Mouse (Mus musculus) liver, embryonic 14.5 days (tissue): ENCODE measurements around the gene Tulp1. TPM values are rescaled to one million over a fixed set of nuclear protein-coding genes. Genes with fewer than 3 reads are reported as not detected.

ENCODE experiments used
- ATAC-seq: fragments of 200-750 bp; cut with Nextera tagmentation; 2 replicates; pipeline ENCODE4 v1.8.0; 2017; ENCODE audit warnings: moderate number of reproducible peaks, mild to moderate bottlenecking, moderate library complexity; ENCODE audit not compliant: insufficient read depth
- DNase-seq, 3 experiments: peaks; one replicate each; pipeline ENCODE4 v3.0.0-alpha.2; 2012 to 2013; ENCODE audit warnings: low read depth in 3 of 3, low spot score in 3 of 3
- H3K27ac ChIP-seq: fragments of 300-500 bp; sonication (generic); 2 replicates; pipeline ENCODE4 v1.5.1; 2014; ENCODE audit warnings: moderate library complexity, mild to moderate bottlenecking, control low read depth, inconsistent platforms
- H3K27me3 ChIP-seq: fragments of 300-500 bp; sonication (generic); 2 replicates; pipeline ENCODE4 v1.6.1; 2014; ENCODE audit warnings: mild to moderate bottlenecking, low read length, moderate library complexity; ENCODE audit not compliant: control insufficient read depth, insufficient read depth
- H3K36me3 ChIP-seq: fragments of 300-500 bp; sonication (generic); replicated peaks from 2 replicates; pipeline ENCODE4 v1.6.1; 2014; ENCODE audit warnings: low read depth; ENCODE audit not compliant: control insufficient read depth, insufficient read depth
- H3K4me1 ChIP-seq, 2 experiments: fragments of 200-500 bp in 1 of 2; fragments of 300-500 bp in 1 of 2; sonication (generic) in 1 of 2; replicated peaks; 2 replicates each; pipeline ENCODE4 v1.6.1; 2012 to 2014; ENCODE audit warnings: antibody characterized with exemption in 1 of 2, inconsistent platforms in 1 of 2, low read length in 1 of 2; ENCODE audit not compliant: control insufficient read depth in 2 of 2, insufficient read depth in 2 of 2
- H3K4me2 ChIP-seq: fragments of 300-500 bp; sonication (generic); 2 replicates; pipeline ENCODE4 v1.6.1; 2014; ENCODE audit warnings: low read depth, mild to moderate bottlenecking, control low read depth, moderate library complexity
- H3K4me3 ChIP-seq, 2 experiments: fragments of 200-500 bp in 1 of 2; fragments of 300-500 bp in 1 of 2; sonication (generic) in 1 of 2; 2 replicates each; pipeline ENCODE4 v1.5.1; 2012 to 2014; ENCODE audit warnings: low read depth in 2 of 2, low read length in 2 of 2, mild to moderate bottlenecking in 2 of 2, control low read depth in 1 of 2, inconsistent platforms in 1 of 2, moderate library complexity in 1 of 2; ENCODE audit not compliant: insufficient read depth in 1 of 2
- H3K9ac ChIP-seq: fragments of 300-500 bp; sonication (generic); replicated peaks from 2 replicates; pipeline ENCODE4 v1.6.1; 2014; ENCODE audit warnings: mild to moderate bottlenecking, control low read depth, moderate library complexity
- H3K9me3 ChIP-seq: fragments of 300-500 bp; sonication (generic); 2 replicates; pipeline ENCODE4 v1.6.1; 2016; ENCODE audit warnings: low read length, mixed read lengths; ENCODE audit not compliant: control insufficient read depth
- CTCF ChIP-seq: IDR thresholded peaks from 2 replicates; pipeline ENCODE4 v1.5.1; 2016; ENCODE audit warnings: antibody characterized with exemption, low read depth, control low read depth
- EP300 ChIP-seq: IDR thresholded peaks from 2 replicates; pipeline ENCODE4 v1.6.1; 2016; ENCODE audit warnings: antibody characterized with exemption, low read depth
- whole genome bisulfite sequencing: fragments of 180-500 bp; shearing (Covaris S2); extraction: QIAGEN DNeasy Blood & Tissue Kit; methylation state at CpG from one replicate; pipeline ENCODE4 v1.1.7; 2014; ENCODE audit not compliant: insufficient replicate concordance; 5-methylcytosine and 5-hydroxymethylcytosine counted together
- polyA plus RNA-seq, 2 experiments: library from polyadenylated mRNA; depleted of rRNA in 1 of 2; stranded (reverse) in 1 of 2; unstranded in 1 of 2; fragments of >200 nt; fragmentation: Nextera tagmentation in 1 of 2; extraction: Ambion mirVana in 1 of 2; gene quantifications; 2 replicates each; pipeline versions ENCODE4 v1.2.1 to v1.2.3; 2012 to 2014

Gene Tulp1
- polyA plus RNA-seq, 2 experiments, result 0.26 to 0.28 TPM

DNA sequence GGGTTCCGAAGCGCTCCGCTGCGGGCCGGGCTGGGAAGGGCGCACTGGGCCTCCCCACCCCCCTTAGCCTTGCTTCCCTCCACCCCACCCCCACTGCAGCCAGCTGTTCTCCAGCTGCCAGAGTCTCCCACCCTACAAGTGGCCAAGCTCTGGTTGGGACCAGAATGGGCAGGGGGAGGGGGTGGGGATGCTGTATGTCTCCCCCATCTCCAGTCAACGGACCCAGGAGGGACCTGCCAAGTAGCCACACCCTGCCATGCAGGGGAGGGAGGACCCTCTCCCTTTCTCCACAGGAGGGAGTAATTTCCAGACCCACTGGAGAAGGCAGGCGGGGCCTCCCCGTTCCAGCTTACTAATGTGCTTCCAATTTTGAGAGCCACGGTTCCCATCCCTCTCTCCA lies 19.1 kb downstream of the Tulp1 start:
- WGBS, result 14% methylated on average over 10 of the region's 10 CpGs
- no peak overlapping the region for H3K4me3 ChIP-seq
- H3K27me3 ChIP-seq, result peaks cover 17% of the 10 kb centered on the region
- H3K9ac ChIP-seq, result no peak overlapping the region
- ATAC-seq, result no peak
- no peaks in the 10 kb centered on the region for H3K9me3 ChIP-seq
- DNase-seq, result no peak
- no peak overlapping the region for H3K4me2 ChIP-seq
- no peak overlapping the region for H3K27ac ChIP-seq
- TF ChIP-seq CTCF (no peak), EP300 (no peak)
- no peaks in the 10 kb centered on the region for H3K36me3 ChIP-seq
- peaks cover under 1 to 3% of the 10 kb centered on the region in 2 experiments; a peak in 3 of 4 replicates for H3K4me1 ChIP-seq

GRCm38 (mm10) chr17:28345271-28345721 lies 19.7 kb downstream of the Tulp1 start:
- no peak for TF ChIP-seq EP300
- TF ChIP-seq CTCF, result no peak
- Histone ChIP-seq H3K4me1 (peaks cover 3 to 4% of the 10 kb centered on the region in 2 experiments; a peak in 3 of 4 replicates), H3K27ac (no peak overlapping the region), H3K9me3 (no peaks in the 10 kb centered on the region), H3K36me3 (no peaks in the 10 kb centered on the region), H3K9ac (no peak overlapping the region), H3K4me3 (no peak overlapping the region), H3K27me3 (peaks cover 14% of the 10 kb centered on the region), H3K4me2 (no peak overlapping the region)
- ATAC-seq, result no peak
- WGBS, result 19% methylated on average over 8 of the region's 8 CpGs
- DNase-seq, result no peak

GRCm38 (mm10) chr17:28344670-28345069 lies 20.4 kb downstream of the Tulp1 start:
- Histone ChIP-seq H3K4me2 (no peak overlapping the region), H3K9me3 (no peaks in the 10 kb centered on the region), H3K4me3 (no peak overlapping the region), H3K27me3 (peaks cover 8% of the 10 kb centered on the region), H3K4me1 (peaks cover 3 to 4% of the 10 kb centered on the region in 2 experiments; a peak in 3 of 4 replicates), H3K9ac (no peak overlapping the region), H3K27ac (no peak overlapping the region), H3K36me3 (no peaks in the 10 kb centered on the region)
- WGBS, result 55% methylated on average over 3 of the region's 3 CpGs
- ATAC-seq, result no peak
- no peak for DNase-seq
- TF ChIP-seq EP300, result no peak
- TF ChIP-seq CTCF, result no peak

DNA sequence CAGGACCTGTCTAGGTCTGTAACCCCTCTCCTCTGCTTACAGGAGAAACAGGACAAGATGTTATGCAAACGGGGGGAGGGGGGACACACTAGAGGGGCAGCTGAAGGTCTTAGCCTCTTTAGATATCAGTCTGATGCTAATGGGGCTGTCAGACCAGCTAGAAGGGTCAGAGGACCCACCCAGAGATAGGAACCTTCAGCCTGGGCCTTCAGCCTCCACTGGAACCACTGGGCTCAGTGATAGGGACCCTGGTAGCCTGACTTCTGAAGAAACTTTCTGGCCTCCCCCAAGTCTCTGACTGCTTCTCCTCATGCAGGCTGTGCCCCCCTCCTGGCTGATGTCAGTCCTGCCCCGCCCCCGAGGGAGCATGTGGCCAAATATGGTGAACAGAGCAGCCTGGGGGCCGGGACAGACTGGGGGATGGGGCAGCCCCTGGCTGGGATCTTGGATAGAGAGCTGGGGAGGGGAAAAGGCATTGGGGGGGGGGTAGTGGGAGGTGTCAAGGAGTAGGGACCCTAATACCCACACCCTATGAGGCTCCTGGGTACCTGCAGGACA lies 20.9 kb downstream of the Tulp1 start:
- WGBS, result 51% methylated on average over 4 of the region's 4 CpGs
- no peaks in the 10 kb centered on the region for H3K36me3 ChIP-seq
- H3K4me3 ChIP-seq, result no peak overlapping the region
- H3K4me1 ChIP-seq, result peaks cover 3 to 4% of the 10 kb centered on the region in 2 experiments; a peak in 3 of 4 replicates
- H3K27ac ChIP-seq, result no peak overlapping the region
- DNase-seq, result no peak
- H3K9ac ChIP-seq, result no peak overlapping the region
- ATAC-seq, result no peak
- H3K4me2 ChIP-seq, result no peak overlapping the region
- H3K27me3 ChIP-seq, result peaks cover 3% of the 10 kb centered on the region
- no peak for TF ChIP-seq CTCF
- no peak for TF ChIP-seq EP300
- H3K9me3 ChIP-seq, result no peaks in the 10 kb centered on the region

- no peaks in the 10 kb centered on the region for H3K27me3 ChIP-seq
- H3K4me1 ChIP-seq, result peaks cover 3 to 4% of the 10 kb centered on the region in 2 experiments; a peak in 2 of 4 replicates
- H3K4me2 ChIP-seq, result peak overlapping the region; percentile 16
- H3K9ac ChIP-seq, result no peak overlapping the region
- peak; percentile 66 for ATAC-seq
- H3K27ac ChIP-seq, result no peak overlapping the region
- H3K4me3 ChIP-seq, result no peak overlapping the region
- no peaks in the 10 kb centered on the region for H3K36me3 ChIP-seq
- no peaks in the 10 kb centered on the region for H3K9me3 ChIP-seq
- WGBS, result 9% methylated on average over 24 of the region's 26 CpGs
- TF ChIP-seq CTCF (no peak), EP300 (no peak)
- DNase-seq, result peak in 1 of 3 experiments; percentile 46
Observed at GRCm38 (mm10) chr17:28341091-28341490, 23.9 kb downstream of the Tulp1 start.
